Comparison of ENCODE assay signal across 13 mouse cellular contexts in genomic region chr4:138653056-138653455, GRCm38 (mm10). TPM values are rescaled to one million over a fixed set of nuclear protein-coding genes. Genes with fewer than 3 reads are reported as not detected.
DNase-seq lines count a peak whose midpoint lies in the region; ATAC-seq lines count a peak whose summit lies in the region.
"Had no signal": no experiment of that assay in that cellular context is flagged by ENCODE, and none has a peak within 500 bp of the region (broad histone marks: within the 10 kb centered on the region; RNA-seq: fewer than 3 reads in every experiment).

No protein-coding gene starts in this region.

- H3K9me3 ChIP-seq in forebrain, embryonic 13.5 days (replicated peaks): no peaks in the 10 kb centered on the region; the same call in 1 of the 2 replicates
- H3K9me3 ChIP-seq in forebrain, embryonic 15.5 days: no peaks in the 10 kb centered on the region
- no peaks in the 10 kb centered on the region for H3K9me3 ChIP-seq in embryonic facial prominence, embryonic 11.5 days (replicated peaks; ENCODE audit: control insufficient read depth, low read length)
- H3K9me3 ChIP-seq in midbrain, embryonic 15.5 days: no peaks in the 10 kb centered on the region
- H3K9me3 ChIP-seq: limb, embryonic 15.5 days had no signal

- peak; percentile 33; the same call in 1 of the 2 replicates for ATAC-seq in forebrain, embryonic 13.5 days
- ATAC-seq in forebrain, embryonic 15.5 days (replicated peaks): no peak
- no peak for ATAC-seq in embryonic facial prominence, embryonic 11.5 days (replicated peaks; ENCODE audit: insufficient number of reproducible peaks, low FRiP score, low TSS enrichment, low read depth)
- ATAC-seq in midbrain, embryonic 15.5 days (replicated peaks): peak; percentile 54; the same call in 1 of the 2 replicates

- H3K36me3 ChIP-seq in forebrain, embryonic 13.5 days (ENCODE audit: poor library complexity, severe bottlenecking): no peaks in the 10 kb centered on the region
- no peaks in the 10 kb centered on the region for H3K36me3 ChIP-seq in forebrain, embryonic 15.5 days
- H3K36me3 ChIP-seq in embryonic facial prominence, embryonic 11.5 days (replicated peaks; ENCODE audit: control insufficient read depth, insufficient read depth, low read depth, low read length): no peaks in the 10 kb centered on the region
- no peaks in the 10 kb centered on the region for H3K36me3 ChIP-seq in midbrain, embryonic 15.5 days (replicated peaks)
- H3K36me3 ChIP-seq: limb, embryonic 15.5 days had no signal

- WGBS in forebrain, embryonic 13.5 days: 36% methylated on average over 6 of the region's 6 CpGs
- WGBS in forebrain, embryonic 15.5 days: 33% methylated on average over 6 of the region's 6 CpGs
- 48% methylated on average over 6 of the region's 6 CpGs for WGBS in embryonic facial prominence, embryonic 11.5 days
- WGBS in midbrain, embryonic 15.5 days: 22% methylated on average over 6 of the region's 6 CpGs

- H3K4me1 ChIP-seq in forebrain, embryonic 13.5 days: peaks cover 7% of the 10 kb centered on the region
- 0 out of 2 replicates have a peak, but pooled peaks cover 7% of the 10 kb centered on the region for H3K4me1 ChIP-seq in forebrain, embryonic 15.5 days
- H3K4me1 ChIP-seq in embryonic facial prominence, embryonic 11.5 days (ENCODE audit: control insufficient read depth, insufficient read depth, low read length): no peaks in the 10 kb centered on the region
- peaks cover 5% of the 10 kb centered on the region for H3K4me1 ChIP-seq in midbrain, embryonic 15.5 days
- H3K4me1 ChIP-seq: limb, embryonic 15.5 days had no signal

- no peak overlapping the region for H3K9ac ChIP-seq in forebrain, embryonic 13.5 days
- H3K9ac ChIP-seq in forebrain, embryonic 15.5 days (replicated peaks): no peak overlapping the region
- no peak overlapping the region for H3K9ac ChIP-seq in embryonic facial prominence, embryonic 11.5 days (replicated peaks; ENCODE audit: low read length)
- H3K9ac ChIP-seq in midbrain, embryonic 15.5 days: no peak overlapping the region
- H3K9ac ChIP-seq: limb, embryonic 15.5 days had no signal

- H3K27ac ChIP-seq in forebrain, embryonic 13.5 days: no peak overlapping the region
- H3K27ac ChIP-seq in forebrain, embryonic 15.5 days (replicated peaks): no peak overlapping the region
- H3K27ac ChIP-seq in embryonic facial prominence, embryonic 11.5 days (replicated peaks; ENCODE audit: low read depth, low read length): no peak overlapping the region
- H3K27ac ChIP-seq in midbrain, embryonic 15.5 days: peak overlapping the region; percentile 23; the same call in 1 of the 2 replicates
- H3K27ac ChIP-seq: kidney, postnatal 0 days; limb, embryonic 15.5 days had no signal

- H3K27me3 ChIP-seq in forebrain, embryonic 13.5 days: no peaks in the 10 kb centered on the region
- no peaks in the 10 kb centered on the region for H3K27me3 ChIP-seq in forebrain, embryonic 15.5 days
- H3K27me3 ChIP-seq in embryonic facial prominence, embryonic 11.5 days (ENCODE audit: control insufficient read depth, insufficient read depth, low read length): no peaks in the 10 kb centered on the region
- no peaks in the 10 kb centered on the region for H3K27me3 ChIP-seq in midbrain, embryonic 15.5 days (replicated peaks)
- H3K27me3 ChIP-seq: limb, embryonic 15.5 days had no signal

- no peak overlapping the region for H3K4me3 ChIP-seq in forebrain, embryonic 13.5 days
- H3K4me3 ChIP-seq in forebrain, embryonic 15.5 days: no peak overlapping the region
- no peak overlapping the region for H3K4me3 ChIP-seq in embryonic facial prominence, embryonic 11.5 days (ENCODE audit: low read depth, low read length)
- no peak overlapping the region for H3K4me3 ChIP-seq in midbrain, embryonic 15.5 days
- H3K4me3 ChIP-seq: limb, embryonic 15.5 days had no signal

- no peak overlapping the region for H3K4me2 ChIP-seq in forebrain, embryonic 13.5 days
- no peak overlapping the region for H3K4me2 ChIP-seq in forebrain, embryonic 15.5 days (replicated peaks)
- H3K4me2 ChIP-seq in embryonic facial prominence, embryonic 11.5 days (ENCODE audit: low read depth, low read length): no peak overlapping the region
- H3K4me2 ChIP-seq in midbrain, embryonic 15.5 days: no peak overlapping the region
- H3K4me2 ChIP-seq: limb, embryonic 15.5 days had no signal

- DNase-seq in adrenal gland, adult 2 months: peak; percentile 42
- DNase-seq in embryonic facial prominence, embryonic 11.5 days (ENCODE audit: low spot score): peak; percentile 39
- no peak for DNase-seq in urinary bladder, postnatal 14 days (ENCODE audit: low spot score)
- no peak for DNase-seq in lung, postnatal 25 days (ENCODE audit: low spot score)
- DNase-seq in frontal cortex, postnatal 25 days (ENCODE audit: low spot score in 2 of 2): no peak

RNA-seq across cellular contexts. Expression of gene Vwa5b1, which starts 17.4 kb away (rescaled TPM):
- 0.68 and 0.82 TPM in 2 replicates for polyA plus RNA-seq in forebrain, embryonic 13.5 days (2015; fragmentation: Nextera tagmentation; extraction: Ambion mirVana)
- 0.74 and 1.2 TPM in 2 replicates for polyA plus RNA-seq in forebrain, embryonic 15.5 days (2015; fragmentation: Nextera tagmentation; extraction: Ambion mirVana)
- not detected for total RNA-seq in adrenal gland, adult 2 months (2021)
- polyA plus RNA-seq in adrenal gland, adult 2 months (2012; rRNA removed): not detected in 2 replicates
- 0.11 and 0.24 TPM in 2 replicates for polyA plus RNA-seq in embryonic facial prominence, embryonic 11.5 days (2014; fragmentation: Nextera tagmentation; extraction: Ambion mirVana)
- polyA plus RNA-seq in midbrain, embryonic 15.5 days (2015; fragmentation: Nextera tagmentation; extraction: Ambion mirVana): 1.9 and 2.4 TPM in 2 replicates
- total RNA-seq: gastrocnemius, adult 8-10 months; megakaryocyte progenitor cell, adult 5-6 weeks had no signal
- polyA plus RNA-seq: C2C12 had no signal

Comparison
In these comparisons a context has a peak if more than half of its experiments do, and no peak if none do; other contexts are left out.
1. ATAC-seq: peak in forebrain, embryonic 13.5 days (single experiment) and midbrain, embryonic 15.5 days (single experiment); none in forebrain, embryonic 15.5 days (single experiment) and embryonic facial prominence, embryonic 11.5 days (single experiment).
2. DNase-seq: peak in adrenal gland, adult 2 months (single experiment) and embryonic facial prominence, embryonic 11.5 days (single experiment); none in urinary bladder, postnatal 14 days (single experiment), lung, postnatal 25 days (single experiment) and frontal cortex, postnatal 25 days (0 of 2).